Mouse (Mus musculus) midbrain, postnatal 0 days (tissue): ENCODE data around the gene Tmem262. TPM values are rescaled to one million over a fixed set of nuclear protein-coding genes. Genes with fewer than 3 reads are reported as not detected.
A peak's percentile ranks its signal among the peaks of the same experiment; 100 is the strongest.

Source experiments
- ATAC-seq: fragments of 200-750 bp; cut with Nextera tagmentation; 2 replicates; pipeline ENCODE4 v1.8.0; 2017; ENCODE audit warnings: moderate number of reproducible peaks, mild to moderate bottlenecking, moderate TSS enrichment, moderate library complexity; ENCODE audit not compliant: low FRiP score
- DNase-seq: peaks from one replicate; pipeline ENCODE4 v3.0.0-alpha.2; 2015; ENCODE audit warnings: low spot score
- H3K27ac ChIP-seq: fragments of 300-500 bp; sonication (generic); 2 replicates; pipeline ENCODE4 v1.5.1; 2014; ENCODE audit warnings: low read depth, mild to moderate bottlenecking, low read length, mixed read lengths
- H3K27me3 ChIP-seq: fragments of 300-500 bp; sonication (generic); 2 replicates; pipeline ENCODE4 v1.6.1; 2014; ENCODE audit warnings: low read length, control low read depth, mixed read lengths; ENCODE audit not compliant: insufficient read depth
- H3K36me3 ChIP-seq: fragments of 300-500 bp; sonication (generic); 2 replicates; pipeline ENCODE4 v1.6.1; 2014; ENCODE audit warnings: low read length, control low read depth, mixed read lengths; ENCODE audit not compliant: insufficient read depth
- H3K4me1 ChIP-seq: fragments of 300-500 bp; sonication (generic); 2 replicates; pipeline ENCODE4 v1.6.1; 2014; ENCODE audit warnings: mild to moderate bottlenecking, control low read depth, antibody characterized with exemption, low read length, mixed read lengths; ENCODE audit not compliant: insufficient read depth
- H3K4me2 ChIP-seq: fragments of 300-500 bp; sonication (generic); 2 replicates; pipeline ENCODE4 v1.6.1; 2014; ENCODE audit warnings: low read depth, mild to moderate bottlenecking, low read length, mixed read lengths; ENCODE audit not compliant: poor library complexity, severe bottlenecking
- H3K4me3 ChIP-seq: fragments of 300-500 bp; sonication (generic); 2 replicates; pipeline ENCODE4 v1.5.1; 2014; ENCODE audit warnings: low read depth, mild to moderate bottlenecking, low read length, moderate library complexity
- H3K9ac ChIP-seq: fragments of 300-500 bp; sonication (generic); replicated peaks from 2 replicates; pipeline ENCODE4 v1.6.1; 2014; ENCODE audit warnings: mild to moderate bottlenecking, low read length, moderate library complexity, mixed read lengths; ENCODE audit not compliant: poor library complexity, severe bottlenecking
- H3K9me3 ChIP-seq: fragments of 300-500 bp; sonication (generic); 2 replicates; pipeline ENCODE4 v1.6.1; 2016; ENCODE audit warnings: low read length, control low read depth
- CTCF ChIP-seq: IDR thresholded peaks from 2 replicates; pipeline ENCODE4 v1.5.1; 2016; ENCODE audit warnings: antibody characterized with exemption, mild to moderate bottlenecking
- WGBS: fragments of 180-500 bp; shearing (Covaris S2); extraction: QIAGEN DNeasy Blood & Tissue Kit; methylation state at CpG from one replicate; pipeline ENCODE4 v1.1.7; 2014; 5-methylcytosine and 5-hydroxymethylcytosine counted together
- polyA plus RNA-seq: library from polyadenylated mRNA; unstranded; fragments of >200 nt; fragmentation: Nextera tagmentation; extraction: Ambion mirVana; gene quantifications from 2 replicates; pipeline ENCODE4 v1.2.1, GENCODE M21; 2015
- total RNA-seq: library from RNA; depleted of rRNA; stranded (reverse); fragments of >200 nt; gene quantifications from 2 replicates; pipeline ENCODE4 v1.2.3, GENCODE M21; 2014

Tmem262 gene
- total and polyA plus RNA-seq, 2 experiments from 2014 or later, result not detected

DNA sequence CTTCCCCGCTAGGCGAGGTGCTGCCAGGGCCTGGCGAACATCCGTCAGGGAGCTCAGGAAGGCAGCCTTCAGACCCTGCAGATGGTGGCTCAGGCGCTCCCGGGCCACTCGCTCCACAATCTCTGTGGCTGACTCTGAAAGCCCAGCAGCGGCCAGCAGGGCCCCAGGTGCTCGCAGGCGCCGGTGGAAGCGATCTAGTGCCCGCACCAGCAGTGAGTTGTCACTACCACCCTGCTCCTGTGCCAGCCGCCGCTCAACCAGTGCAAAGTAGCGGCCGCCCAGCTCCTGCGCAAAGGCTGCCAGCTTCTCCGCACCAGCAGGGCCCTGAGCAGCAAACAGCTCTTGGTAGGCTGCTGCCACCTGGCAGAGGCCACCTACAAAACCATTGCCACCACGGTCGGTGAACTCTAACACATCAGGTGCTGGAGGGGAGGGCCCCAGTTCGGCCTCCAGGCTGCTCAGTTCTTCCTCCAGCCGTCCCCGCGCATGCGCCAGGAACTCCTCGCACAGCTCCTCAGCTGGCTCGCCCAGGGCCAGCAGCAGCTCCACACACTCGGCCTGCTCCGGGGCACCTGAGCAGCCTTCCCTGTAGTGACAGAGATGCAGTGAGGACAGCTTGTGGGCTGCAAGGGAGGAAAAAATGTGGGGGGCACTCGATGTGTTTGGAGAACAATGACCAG lies 9.1 kb upstream of the Tmem262 start:
- peaks cover 6% of the 10 kb centered on the region for H3K4me1 ChIP-seq
- H3K9me3 ChIP-seq, result no peaks in the 10 kb centered on the region
- H3K27me3 ChIP-seq, result no peaks in the 10 kb centered on the region
- no peak overlapping the region for H3K9ac ChIP-seq
- peaks cover 32% of the 10 kb centered on the region for H3K36me3 ChIP-seq
- DNase-seq, result no peak
- H3K4me3 ChIP-seq, result no peak overlapping the region
- no peak for TF ChIP-seq CTCF
- no peak overlapping the region for H3K27ac ChIP-seq
- H3K4me2 ChIP-seq, result no peak overlapping the region
- no peak for ATAC-seq
- 93% methylated on average over 31 of the region's 31 CpGs for WGBS

- ATAC-seq, result no peak
- H3K4me2 ChIP-seq, result no peak overlapping the region
- no peaks in the 10 kb centered on the region for H3K9me3 ChIP-seq
- no peak overlapping the region for H3K27ac ChIP-seq
- H3K27me3 ChIP-seq, result no peaks in the 10 kb centered on the region
- TF ChIP-seq CTCF, result no peak
- no peak for DNase-seq
- H3K9ac ChIP-seq, result no peak overlapping the region
- WGBS, result 94% methylated on average over 19 of the region's 19 CpGs
- no peak overlapping the region for H3K4me3 ChIP-seq
- H3K4me1 ChIP-seq, result peaks cover 7% of the 10 kb centered on the region
- peaks cover 32% of the 10 kb centered on the region for H3K36me3 ChIP-seq
Observed at GRCm38 (mm10) chr19:6071261-6071660, 8.6 kb upstream of the Tmem262 start.

DNA sequence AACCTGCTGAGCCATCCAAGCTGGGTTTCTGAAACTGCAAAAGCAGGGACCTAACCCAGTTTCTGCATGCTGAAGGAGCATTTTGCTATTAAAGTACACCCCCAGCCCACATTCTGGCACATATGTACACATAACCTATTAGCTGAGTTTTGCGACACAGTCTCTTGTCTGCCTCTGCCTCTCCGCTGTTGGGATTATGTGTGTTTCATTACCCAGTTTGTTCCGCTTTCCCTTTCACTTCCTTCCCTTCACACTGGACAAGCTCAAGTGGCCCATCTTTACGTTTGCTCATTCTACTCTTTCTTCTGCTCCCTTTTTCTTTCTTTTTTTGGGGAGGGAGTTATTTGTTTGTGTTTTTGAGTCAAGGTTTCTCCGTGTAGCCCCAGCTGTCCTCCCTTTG lies 5.9 kb upstream of the Tmem262 start:
- Histone ChIP-seq H3K4me3 (no peak overlapping the region), H3K27me3 (no peaks in the 10 kb centered on the region), H3K27ac (no peak overlapping the region), H3K4me1 (peaks cover 7% of the 10 kb centered on the region), H3K4me2 (no peak overlapping the region), H3K36me3 (peaks cover 30% of the 10 kb centered on the region), H3K9ac (no peak overlapping the region), H3K9me3 (no peaks in the 10 kb centered on the region)
- ATAC-seq (no peak), DNase-seq (no peak)
- no peak for TF ChIP-seq CTCF
- 93% methylated on average over 5 of the region's 5 CpGs for WGBS

- peak; percentile 96 for DNase-seq
- peaks cover 7% of the 10 kb centered on the region for H3K4me1 ChIP-seq
- TF ChIP-seq CTCF, result no peak
- peak within 1 kb of the TSS; percentile 64 for H3K4me3 ChIP-seq
- H3K36me3 ChIP-seq, result peaks cover 25% of the 10 kb centered on the region
- no peaks in the 10 kb centered on the region for H3K9me3 ChIP-seq
- H3K9ac ChIP-seq, result peak within 1 kb of the TSS; percentile 72
- no peaks in the 10 kb centered on the region for H3K27me3 ChIP-seq
- peak; percentile 86 for ATAC-seq
- H3K4me2 ChIP-seq, result peak within 1 kb of the TSS; percentile 89
- H3K27ac ChIP-seq, result peak within 1 kb of the TSS; percentile 84
- WGBS, result 2% methylated on average over 33 of the region's 33 CpGs
Observed at GRCm38 (mm10) chr19:6076564-6077393, 3.1 kb upstream of the Tmem262 start, which contains the start of gene Vps51. Gene Vps51 (minus strand): TSS chr19:6077231.

DNA sequence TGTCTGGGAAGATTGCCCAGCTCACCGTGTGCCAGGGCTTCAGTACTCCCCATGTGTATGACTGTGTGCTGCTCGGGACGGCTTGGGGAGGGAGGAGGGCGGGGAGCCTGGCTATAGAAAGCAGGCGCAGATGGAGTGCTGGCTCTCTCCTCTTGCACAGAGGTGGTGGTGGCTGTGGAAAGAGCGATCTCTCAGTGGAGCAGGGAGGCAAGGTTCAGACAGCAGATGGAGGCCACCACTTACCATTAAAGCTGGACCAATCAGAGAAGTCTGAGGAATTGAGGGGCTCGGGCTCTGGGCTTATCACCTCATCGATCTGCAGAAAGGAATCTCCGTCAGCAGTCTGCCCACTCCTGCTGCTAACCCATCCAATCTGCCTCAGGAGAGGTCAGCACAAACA lies 2.3 kb downstream of the Tmem262 start, which contains the start of gene Gm28374:
Gene Gm28374, minus strand, starts transcription at position 101 of the 400 bp plus-strand sequence.
- no peak for ATAC-seq
- H3K4me1 ChIP-seq, result peaks cover 7% of the 10 kb centered on the region; the same call in 1 of the 2 replicates
- no peaks in the 10 kb centered on the region for H3K27me3 ChIP-seq
- H3K27ac ChIP-seq, result no peak within 1 kb of the TSS
- no peak for DNase-seq
- H3K4me3 ChIP-seq, result no peak within 1 kb of the TSS
- H3K9ac ChIP-seq, result no peak within 1 kb of the TSS
- 92% methylated on average over 9 of the region's 9 CpGs for WGBS
- H3K36me3 ChIP-seq, result peaks cover 24% of the 10 kb centered on the region
- H3K9me3 ChIP-seq, result no peaks in the 10 kb centered on the region
- no peak within 1 kb of the TSS for H3K4me2 ChIP-seq
- no peak for TF ChIP-seq CTCF
